Mouse (Mus musculus): ENCODE results near the gene Gse1. TPM values are rescaled to one million over a fixed set of nuclear protein-coding genes. Genes with fewer than 3 reads are reported as not detected.

Gse1 gene
- total RNA-seq, 2 experiments from 2014 or later = 23.9 to 24.1 TPM

DNA sequence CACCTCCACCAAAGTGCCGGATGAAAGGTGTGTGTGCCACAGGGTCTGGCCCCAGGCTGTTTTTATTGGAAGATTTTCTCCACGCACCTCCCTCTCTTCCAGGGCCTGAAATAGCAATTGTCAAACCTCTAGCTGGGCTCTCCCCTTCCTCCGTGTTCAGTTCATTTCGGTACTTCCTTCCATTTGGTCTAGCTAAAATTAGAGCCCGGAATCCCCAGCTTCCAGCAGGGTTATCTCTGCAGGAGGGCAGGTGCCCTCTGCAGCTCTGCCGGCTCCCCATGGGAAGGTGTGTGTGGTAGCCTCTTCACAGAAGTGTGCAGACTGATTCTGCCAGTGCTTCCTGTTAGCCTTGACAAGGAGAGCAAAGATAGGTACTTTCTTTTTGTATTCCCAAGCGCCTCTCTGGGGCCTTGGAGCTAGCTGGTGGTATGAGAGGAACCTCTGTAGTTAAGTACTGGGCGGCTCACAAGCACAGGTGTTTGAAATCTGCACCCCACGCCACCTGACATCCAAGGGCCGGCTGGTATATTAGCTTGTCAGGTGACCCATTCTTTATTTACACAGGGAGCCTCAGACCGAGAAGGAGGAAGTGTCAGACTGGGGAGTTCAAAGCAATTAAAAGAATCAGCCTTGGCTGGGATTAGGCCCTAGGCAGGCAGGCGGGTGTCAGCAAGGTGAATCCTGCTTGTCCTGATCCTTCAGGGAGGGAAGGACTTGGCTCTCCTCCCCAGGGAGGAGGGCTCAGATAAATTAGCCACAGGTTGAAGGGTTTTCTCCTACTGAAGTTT lies 262.3 kb downstream of the Gse1 start:
- DNase-seq (ENCODE audit: low spot score in 2 of 2) = no peak

DNA sequence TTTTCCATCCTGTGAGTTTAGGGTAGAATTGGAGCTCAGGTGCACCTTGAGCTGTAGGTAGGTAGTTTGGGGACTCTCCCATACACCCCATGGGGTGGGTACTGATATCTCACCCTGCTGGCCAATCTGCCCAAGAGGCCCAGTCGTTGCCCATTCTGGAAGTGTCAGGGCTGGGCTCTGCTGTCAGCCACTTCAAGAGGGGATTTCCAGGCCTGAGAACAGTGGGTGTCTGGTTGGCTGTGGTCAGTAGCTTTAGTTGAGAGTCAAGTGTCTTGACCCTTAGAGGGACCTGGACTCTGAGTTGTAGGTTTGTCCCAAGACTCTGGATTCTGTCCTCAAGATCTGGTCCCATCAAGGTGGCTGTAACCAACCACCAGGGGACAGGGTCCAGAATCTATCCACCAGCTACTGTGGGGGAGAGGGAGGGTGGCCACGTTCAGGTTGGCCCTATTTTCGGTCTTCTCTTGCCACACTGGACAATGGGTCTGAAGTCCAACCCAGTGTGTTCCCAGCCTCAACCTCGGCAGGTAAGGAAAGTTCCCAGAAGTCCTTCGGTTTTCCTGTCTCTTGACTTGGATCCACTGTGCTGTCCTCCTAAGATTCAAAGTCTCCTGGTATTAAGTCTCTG lies 263.0 kb downstream of the Gse1 start:
- no peak for DNase-seq (ENCODE audit: low spot score in 2 of 2)

DNA sequence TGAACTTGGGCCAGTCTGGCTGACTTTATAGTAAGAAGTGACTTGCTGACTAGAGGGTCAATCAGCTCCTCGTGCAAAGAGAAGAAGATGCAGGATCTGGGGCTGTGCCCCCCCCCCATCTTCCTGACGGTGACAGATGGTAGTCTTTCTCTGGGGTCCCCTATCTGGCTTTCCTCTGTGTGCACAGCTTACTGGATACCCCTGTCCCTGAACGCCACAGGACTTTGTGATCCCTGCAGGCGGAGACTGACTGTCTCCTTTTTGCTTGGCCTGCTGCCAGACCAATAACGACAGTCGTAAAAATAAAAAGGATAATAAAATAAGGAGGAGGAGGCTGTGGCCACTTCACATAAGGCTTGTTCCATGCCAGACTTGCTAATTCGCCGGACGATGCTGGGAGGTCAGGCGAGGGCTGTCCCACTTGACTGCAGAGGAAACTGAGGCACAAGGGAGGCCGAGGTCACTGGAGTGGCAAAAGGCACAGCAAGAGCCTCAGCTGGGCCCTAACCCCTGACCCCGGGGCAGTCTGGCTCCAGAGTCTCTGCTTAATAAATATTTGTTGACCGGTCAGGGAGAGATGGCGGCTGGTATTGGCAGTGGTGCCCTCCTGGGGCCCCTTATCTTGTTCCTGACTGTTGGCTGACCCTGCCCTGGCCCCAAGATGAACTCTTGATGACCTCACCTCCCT lies 264.1 kb downstream of the Gse1 start:
- DNase-seq (ENCODE audit: low spot score in 2 of 2) = no peak

DNA sequence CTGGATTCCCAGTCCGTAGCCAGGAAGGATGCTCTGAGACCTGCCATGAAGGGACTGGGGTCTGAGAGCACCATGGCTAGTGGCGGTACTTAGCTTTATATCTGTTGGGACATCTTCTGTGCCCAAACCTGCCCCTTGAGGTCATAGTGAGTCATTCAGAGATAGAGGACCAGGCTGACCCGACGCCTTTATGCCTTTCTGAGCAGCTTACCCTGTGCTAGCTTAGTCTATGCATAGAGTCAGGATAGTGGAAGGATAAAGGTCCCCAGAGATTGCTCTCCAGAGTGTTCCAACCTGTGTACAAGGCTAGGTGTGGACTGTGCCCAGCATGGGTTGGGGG lies 264.6 kb downstream of the Gse1 start:
- no peak for DNase-seq (ENCODE audit: low spot score in 2 of 2)

DNA sequence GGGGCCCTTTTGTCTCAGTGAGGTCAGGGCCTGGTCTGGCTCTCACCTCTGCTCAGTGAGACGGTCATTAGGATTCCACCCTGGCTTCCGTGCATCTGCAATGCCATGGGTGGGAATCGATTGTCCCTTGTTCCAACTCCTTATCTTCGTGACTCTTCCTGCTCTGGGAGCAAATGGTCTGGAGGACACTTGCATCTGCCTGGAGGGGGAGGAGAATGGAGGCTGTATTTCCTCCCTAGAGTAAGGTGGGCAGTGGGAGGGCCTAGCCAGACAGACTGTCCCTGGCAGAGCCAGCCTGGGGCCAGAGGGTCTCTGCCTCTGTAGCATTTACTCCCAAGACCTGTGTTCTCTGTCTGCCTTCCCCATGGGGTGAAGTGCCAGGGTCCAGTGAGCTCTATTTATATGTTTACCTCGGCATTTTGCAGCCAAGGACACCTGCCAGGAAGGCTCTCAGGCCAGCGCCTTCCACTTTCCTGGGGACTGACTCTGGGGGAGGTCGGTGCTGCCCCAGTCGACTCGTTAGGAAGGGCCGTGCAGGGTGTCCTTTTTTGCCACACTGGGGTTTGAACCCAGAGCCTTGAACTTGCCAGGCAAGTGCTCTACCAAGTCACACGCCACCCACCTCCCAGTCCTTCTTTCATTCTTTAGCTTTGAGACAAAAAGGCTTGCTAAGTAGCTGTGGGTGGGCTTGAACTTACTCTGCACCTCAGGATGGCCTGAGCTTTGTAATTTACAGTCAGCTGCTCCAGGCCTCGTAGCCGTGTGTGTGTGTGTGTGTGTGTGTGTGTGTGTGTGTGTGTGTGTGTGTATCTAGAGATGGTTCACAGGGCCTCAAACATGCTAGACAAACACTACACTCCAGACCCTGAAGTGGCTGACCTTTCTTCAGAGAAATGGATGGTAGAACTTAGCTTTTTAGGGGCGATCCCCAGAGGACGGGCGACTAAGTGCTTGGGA lies 265.5 kb downstream of the Gse1 start:
- DNase-seq (ENCODE audit: low spot score in 2 of 2) = no peak

DNA sequence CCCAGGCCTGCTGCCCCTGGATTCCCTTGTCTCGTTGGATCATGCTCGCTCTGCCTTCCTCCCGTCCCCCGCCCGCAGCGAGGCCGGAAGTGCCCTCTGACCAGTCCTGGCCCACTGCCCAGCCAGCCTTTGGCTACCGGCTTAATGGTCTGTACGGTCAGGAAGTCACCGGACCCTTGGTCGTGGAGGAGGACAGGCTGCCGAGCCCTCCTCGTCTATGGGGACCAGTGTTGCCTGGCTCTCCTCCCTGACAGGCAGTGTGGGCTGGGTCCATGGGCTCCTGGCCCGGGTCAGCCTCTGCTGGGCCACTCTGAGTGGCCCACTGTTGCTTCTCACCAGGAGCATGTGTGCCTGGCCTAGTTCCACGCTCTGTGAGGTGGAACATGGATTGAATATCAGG lies 266.6 kb downstream of the Gse1 start:
- peak; percentile 63 to 89 for DNase-seq (ENCODE audit: low spot score in 2 of 2)

DNA sequence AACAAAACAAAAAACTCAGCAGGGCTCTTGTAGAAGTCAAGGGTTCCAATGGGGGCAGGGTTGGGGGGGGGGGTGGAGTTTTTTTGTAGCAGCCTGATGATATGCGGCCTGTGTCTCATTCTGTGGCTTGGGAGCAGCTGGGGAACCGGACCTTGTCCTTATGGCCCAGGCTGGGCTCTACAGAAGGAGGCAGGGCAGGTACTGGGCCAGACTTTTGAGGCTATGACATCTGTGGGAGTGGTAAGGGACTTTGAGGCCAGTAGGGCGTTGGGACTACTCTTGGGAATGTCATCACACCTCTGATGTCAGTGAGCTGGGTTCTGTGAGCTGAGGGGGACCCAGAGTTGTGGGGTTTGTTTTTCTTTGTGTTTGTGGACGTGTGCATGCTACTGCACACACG lies 267.2 kb downstream of the Gse1 start:
- no peak for DNase-seq (ENCODE audit: low spot score in 2 of 2)

DNA sequence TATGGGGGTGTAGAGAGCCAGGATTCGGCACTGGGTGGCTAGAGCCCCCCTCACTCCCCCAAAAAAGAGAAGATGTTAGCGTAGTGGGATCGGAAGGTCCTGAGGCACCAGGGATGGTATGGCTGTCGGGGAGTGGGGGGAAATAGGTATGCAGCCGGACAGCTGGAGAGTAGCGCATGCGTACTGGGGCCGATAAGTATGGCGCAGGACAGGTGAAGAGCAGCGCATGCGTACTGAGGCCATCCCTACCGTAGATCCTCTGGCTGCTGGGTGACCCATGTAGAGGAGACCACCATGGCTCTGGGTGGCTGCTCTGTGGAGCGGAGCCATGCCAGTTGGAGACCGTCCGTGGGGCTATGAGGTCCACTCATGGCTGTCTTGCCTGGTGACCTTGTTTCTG lies 268.2 kb downstream of the Gse1 start:
- no peak for DNase-seq (ENCODE audit: low spot score in 2 of 2)

DNA sequence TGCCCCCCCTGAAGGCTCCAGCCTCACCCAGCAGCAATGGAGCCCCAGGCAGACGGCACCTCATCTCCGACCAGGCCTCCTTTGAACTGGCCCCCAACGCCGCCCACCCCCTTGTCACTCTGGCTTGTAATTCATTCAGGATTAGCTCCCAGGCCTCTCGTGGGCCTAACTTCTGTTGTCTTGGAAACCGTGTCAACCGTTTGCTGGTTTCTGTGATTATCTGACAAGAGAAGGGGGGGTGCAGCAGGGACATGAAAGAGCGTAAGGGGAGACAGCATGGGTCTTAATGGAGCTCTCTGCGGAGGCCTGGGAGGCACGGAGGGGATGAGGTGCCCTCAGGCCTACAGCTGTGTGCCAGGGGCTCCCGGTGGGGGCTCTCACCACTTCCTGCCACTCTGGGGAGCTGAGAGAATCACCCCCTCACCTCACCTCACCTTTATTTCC lies 269.3 kb downstream of the Gse1 start:
- no peak for DNase-seq (ENCODE audit: low spot score in 2 of 2)

DNA sequence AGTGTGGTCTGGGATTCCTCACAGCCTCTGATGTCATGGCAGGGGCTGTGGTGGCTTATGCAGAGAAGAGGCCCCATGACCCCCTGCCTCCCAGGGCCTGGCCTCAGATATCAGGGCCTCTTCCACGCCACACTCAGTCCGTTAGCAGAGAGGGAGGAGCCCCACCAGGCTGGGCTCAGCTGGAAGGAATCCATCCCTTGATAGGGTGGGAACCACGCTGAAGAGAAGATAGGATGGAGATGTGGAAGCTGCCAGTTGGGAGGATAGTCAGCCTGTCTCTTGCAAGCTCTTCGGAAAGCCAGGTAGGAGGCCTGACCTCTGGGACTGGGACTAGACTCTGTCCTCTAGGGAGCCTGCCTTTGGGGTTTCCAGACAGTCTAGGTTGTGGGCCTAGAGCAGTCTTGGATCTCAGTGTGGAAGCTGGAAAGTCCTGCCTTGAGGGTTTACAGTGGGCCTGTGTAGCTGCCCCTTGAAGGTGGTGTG lies 270.1 kb downstream of the Gse1 start:
- no peak for DNase-seq (ENCODE audit: low spot score in 2 of 2)

DNA sequence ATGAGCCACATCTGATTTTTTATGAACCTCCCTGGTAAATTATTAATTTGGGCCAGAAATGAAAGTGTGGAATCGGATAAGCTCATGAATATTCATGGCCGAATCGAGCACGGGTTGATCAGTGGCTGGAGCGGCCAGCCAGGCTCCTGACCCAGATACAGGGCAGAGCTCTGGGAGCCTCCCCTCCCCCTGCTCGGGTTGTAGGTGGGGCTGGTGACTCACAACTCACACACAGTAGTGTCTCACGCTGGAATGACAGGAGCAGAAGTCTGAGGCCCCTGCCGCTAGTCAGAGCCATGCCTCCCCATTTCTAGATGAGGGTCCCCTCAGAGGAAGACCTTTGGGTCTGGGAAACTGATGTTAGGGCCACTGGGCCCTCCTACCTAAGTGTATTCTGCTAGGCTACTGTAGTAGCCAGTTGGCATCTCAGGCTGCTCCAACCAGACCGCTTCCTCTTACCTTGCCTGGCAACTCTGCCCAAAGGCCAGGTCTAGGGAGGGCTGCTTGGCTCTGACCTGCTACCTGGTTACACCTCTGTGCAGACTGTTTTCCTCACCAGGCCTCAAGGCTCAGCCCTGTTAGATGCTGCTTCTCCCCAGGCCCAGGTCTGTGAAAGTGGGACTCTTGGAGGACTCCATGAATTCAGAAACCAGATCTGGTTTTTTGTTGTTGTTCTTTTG lies 270.8 kb downstream of the Gse1 start:
- peak; percentile 65 to 80 for DNase-seq (ENCODE audit: low spot score in 2 of 2)

DNA sequence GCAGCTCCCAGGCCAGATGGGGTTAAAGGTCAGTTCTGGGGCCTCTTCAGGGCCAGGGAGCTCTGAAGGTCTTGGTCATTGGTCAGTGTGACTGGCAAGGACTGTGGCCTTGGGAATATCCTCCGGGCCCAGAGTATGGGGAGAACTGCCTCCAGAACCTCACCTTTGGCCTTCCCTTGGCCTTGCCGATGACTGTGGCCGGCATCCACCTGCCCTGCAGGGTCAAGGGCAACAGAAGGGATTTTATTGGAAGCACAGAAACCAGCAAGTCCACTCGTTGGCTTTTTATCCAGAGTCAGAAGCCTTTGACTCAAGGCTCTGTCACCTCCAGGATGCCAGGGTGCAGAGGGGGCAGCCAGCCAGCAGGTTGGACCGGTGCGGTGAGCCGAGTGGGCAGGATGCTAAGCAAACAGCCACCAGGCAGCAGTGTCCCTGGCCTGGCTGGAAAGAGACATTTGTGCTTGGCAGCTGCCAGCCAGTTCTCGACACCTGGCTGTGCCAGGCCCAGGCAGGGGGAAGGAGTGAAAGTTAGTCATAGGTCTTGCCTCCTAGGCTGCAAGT lies 272.5 kb downstream of the Gse1 start:
- no peak for DNase-seq (ENCODE audit: low spot score in 2 of 2)

DNA sequence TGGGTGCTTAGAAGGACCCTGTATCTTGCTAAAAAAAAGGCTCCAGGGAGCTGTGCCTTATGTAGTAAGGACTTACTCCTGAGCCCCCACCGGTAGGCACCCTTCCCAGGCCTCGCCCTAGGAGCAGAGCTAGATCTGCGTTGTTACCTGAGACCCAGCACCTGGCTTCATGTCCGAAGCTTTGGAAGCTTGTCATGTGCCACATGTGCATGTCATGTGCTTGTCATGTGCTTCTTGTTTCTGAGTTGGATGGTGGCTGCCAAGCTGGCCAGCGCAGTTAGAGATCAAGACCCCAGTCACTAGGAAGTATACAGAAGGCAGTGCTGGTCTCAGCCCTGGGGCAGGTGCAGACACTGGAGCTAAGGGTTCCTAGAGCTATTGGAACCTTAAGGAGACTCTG lies 273.2 kb downstream of the Gse1 start:
- no peak for DNase-seq (ENCODE audit: low spot score in 2 of 2)

DNA sequence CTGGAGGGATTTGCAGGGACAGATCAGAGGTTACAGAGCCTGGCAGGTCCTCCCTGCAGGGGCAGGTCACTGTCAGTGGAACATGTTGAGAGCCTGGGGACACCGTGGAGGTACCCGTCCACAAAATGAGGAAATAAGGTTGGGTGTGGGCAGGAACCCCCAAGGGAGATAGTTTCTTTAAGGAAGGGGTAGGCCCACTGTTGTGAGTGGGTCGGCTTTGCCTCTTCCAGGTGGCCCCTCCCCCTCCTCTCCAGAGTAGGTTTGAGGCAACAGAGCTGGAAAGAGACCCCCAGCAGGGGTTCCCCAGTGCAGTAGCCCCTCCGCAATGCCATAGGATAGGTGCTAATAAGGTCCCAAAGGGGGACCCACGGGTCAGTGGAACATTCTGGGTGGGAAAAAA lies 274.2 kb downstream of the Gse1 start:
- DNase-seq (ENCODE audit: low spot score in 2 of 2) = no peak

DNA sequence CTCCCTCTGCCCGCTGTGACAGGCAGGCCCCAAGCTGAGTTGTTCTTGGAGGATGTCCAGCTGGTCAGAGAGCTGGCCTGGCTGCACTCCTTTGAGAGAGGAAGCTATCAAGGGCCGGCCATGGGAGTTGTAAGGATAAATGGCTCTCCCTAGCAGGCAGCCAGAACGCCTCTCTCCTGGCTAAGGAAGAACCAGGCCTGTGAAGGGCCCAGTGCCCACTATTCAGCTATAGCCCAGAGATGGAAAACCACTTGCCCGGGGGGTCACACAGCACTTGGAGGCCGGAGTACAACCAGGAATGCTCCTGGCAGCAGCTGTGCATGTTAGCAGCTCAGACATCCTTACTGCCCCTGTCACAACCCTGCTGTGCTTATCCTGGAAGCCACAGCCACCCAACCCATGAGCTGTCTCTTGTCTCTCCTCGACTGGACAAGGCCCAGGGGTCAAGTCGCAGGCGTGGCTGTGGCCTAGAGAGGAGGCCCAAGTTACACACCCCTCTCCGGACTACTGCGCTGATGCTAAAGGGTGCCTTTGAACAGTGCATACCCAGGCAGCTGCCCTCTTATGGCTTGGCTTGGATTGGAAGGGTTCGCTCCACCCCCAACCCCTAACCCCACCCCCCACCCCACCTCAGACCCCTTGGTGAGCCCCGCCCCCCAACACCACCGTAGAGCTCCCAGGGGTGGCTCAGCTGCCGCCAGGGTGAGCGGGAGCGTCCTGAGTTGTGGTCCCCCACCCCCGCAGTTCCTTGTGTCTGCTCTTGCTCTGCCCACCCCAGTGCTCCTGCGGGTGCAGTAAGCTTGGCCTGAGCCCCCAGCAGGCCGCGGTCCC lies 276.2 kb downstream of the Gse1 start:
- DNase-seq (ENCODE audit: low spot score in 2 of 2) = no peak

DNA sequence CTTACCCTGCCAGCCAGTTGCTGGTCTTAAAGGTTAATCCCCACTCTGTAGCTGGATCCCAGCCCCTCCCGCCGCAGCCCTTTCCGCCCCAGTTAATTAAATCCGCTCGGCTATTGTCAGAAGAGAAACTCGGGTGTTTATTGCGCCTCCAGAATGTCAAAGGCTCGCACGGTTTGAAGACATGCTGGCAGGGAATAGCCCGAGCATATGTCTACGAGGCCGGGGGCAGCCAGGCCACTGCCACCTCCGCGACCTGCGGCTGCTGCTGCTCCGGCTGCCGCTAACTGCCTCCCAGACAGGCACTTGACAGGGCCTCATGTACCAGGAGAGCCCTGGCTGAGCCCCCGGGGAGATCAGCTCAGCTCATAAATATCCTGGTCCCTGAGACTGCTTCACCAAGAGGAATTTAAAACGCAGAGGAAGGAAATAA lies 276.8 kb downstream of the Gse1 start:
- no peak for DNase-seq (ENCODE audit: low spot score in 2 of 2)

DNA sequence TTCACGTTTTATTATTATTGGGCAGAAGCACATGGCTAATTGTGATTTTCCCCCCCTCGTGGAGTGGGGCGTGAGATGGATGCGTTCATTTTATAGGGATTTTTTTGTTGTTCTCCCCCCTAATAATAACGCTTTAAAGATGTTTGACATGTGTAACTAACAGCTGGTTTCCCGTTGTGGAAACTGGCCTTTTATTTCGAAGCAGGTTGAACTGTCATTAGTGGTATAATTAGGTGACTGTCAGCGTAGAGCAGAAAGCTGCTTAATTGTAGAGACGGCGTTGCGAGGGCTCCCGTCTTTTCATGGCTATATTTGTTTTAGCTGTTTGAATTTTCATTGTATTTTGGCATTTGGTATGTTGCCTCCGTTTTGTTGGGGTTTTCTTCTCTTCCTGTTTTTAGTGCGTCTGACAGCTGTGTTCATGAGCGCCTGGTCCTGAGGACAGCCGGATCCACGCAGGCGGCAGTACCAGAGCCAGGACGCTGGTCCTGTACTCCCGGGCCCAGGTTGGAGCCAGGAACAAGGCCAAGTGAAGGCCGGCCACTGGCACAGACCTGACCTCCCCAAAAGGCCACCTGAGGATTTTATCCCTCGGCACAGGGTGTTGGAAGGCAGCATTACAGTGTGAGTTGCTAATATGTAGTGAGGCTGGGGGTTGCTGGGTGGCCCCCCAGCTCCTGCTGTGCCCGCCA lies 277.5 kb downstream of the Gse1 start:
- no peak for DNase-seq (ENCODE audit: low spot score in 2 of 2)

DNA sequence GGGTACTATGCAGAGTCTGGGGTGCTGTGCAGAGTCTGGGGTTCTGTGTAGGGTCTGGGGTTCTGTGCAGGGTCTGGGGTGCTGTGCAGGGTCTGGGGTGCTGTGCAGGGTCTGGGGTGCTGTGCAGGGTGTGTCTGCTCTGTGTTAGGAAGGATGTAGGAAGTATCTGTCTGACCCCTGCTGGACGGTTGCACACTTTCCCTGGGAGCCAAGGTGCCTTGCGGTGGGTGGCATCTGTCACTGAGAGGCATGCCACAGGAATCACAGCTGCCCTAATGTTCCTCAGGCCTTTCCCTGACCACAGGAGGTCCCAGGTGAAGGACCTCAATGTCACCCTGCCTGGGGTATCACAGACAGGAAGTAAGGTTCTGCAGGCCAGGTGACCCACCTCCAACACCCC lies 278.3 kb downstream of the Gse1 start:
- DNase-seq (ENCODE audit: low spot score in 2 of 2) = no peak

DNA sequence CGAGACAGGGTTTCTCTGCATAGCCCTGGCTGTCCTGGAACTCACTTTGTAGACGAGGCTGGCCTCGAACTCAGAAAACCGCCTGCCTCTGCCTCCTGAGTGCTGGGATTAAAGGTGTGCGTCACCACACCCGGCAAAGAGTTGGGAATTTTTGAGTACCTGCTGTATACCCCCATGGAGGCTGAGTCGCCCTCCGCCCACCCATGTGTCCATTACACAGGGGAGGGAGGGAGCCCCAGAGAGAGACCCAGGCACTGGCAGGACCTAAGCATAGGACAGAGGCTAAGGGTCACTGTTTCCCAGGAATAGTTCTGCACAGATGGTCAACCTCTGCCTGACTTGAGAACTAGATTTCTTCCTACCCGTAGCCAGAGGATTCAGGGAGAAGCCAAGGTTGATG lies 279.0 kb downstream of the Gse1 start:
- DNase-seq (ENCODE audit: low spot score in 2 of 2) = no peak
